Mouse (Mus musculus) MEL (cell line): ENCODE measurements at regions not wholly inside any gene's neighbourhood (a gene's known extent, or its start where the extent isn't known, plus 50 kb on each side); places are given as distances from the start of the nearest gene placed in this dataset.

Experiments used
- DNase-seq: peaks from one replicate; pipeline ENCODE4 v3.0.0; 2011; ENCODE audit warnings: low read depth, low spot score
- H3K27ac ChIP-seq: 2 replicates; pipeline ENCODE4 v1.5.1; 2012; ENCODE audit warnings: low read depth, mild to moderate bottlenecking, control low read depth, low read length, moderate library complexity; ENCODE audit not compliant: control insufficient read depth
- H3K27me3 ChIP-seq, 2 experiments: fragments of 150-350 bp in 1 of 2; sonication (generic) in 1 of 2; 2 replicates each; pipeline ENCODE4 v1.6.1; 2012; ENCODE audit warnings: low read length in 2 of 2, mild to moderate bottlenecking in 2 of 2, improper control_type of control experiment in 1 of 2, moderate library complexity in 1 of 2; ENCODE audit not compliant: insufficient read depth in 2 of 2, control insufficient read depth in 1 of 2
- H3K36me3 ChIP-seq, 2 experiments: 2 replicates each; pipeline ENCODE4 v1.6.1; 2012 to 2014; ENCODE audit warnings: low read length in 2 of 2, improper control_type of control experiment in 1 of 2, inconsistent platforms in 1 of 2, mild to moderate bottlenecking in 1 of 2; ENCODE audit not compliant: insufficient read depth in 2 of 2, control insufficient read depth in 1 of 2
- H3K4me1 ChIP-seq, 2 experiments: fragments of 150-350 bp in 1 of 2; sonication (generic) in 1 of 2; 2 replicates each; pipeline ENCODE4 v1.6.1; 2012; ENCODE audit warnings: low read length in 2 of 2, improper control_type of control experiment in 1 of 2, mild to moderate bottlenecking in 1 of 2; ENCODE audit not compliant: insufficient read depth in 2 of 2, control insufficient read depth in 1 of 2
- H3K4me3 ChIP-seq, 2 experiments: fragments of 150-350 bp in 1 of 2; sonication (generic) in 1 of 2; 2 replicates each; pipeline ENCODE4 v1.5.1; 2012; ENCODE audit warnings: low read depth in 2 of 2, low read length in 2 of 2, mild to moderate bottlenecking in 2 of 2, moderate library complexity in 2 of 2, control low read depth in 1 of 2, improper control_type of control experiment in 1 of 2; ENCODE audit not compliant: control insufficient read depth in 1 of 2, insufficient read depth in 1 of 2
- H3K79me2 ChIP-seq: 2 replicates; pipeline ENCODE4 v1.6.1; 2012; ENCODE audit warnings: mild to moderate bottlenecking, low read length, moderate library complexity; ENCODE audit not compliant: control insufficient read depth, poor library complexity, insufficient read depth
- H3K9ac ChIP-seq: 2 replicates; pipeline ENCODE4 v1.6.1; 2012; ENCODE audit warnings: low read depth, mild to moderate bottlenecking, control low read depth, low read length, moderate library complexity; ENCODE audit not compliant: control insufficient read depth, poor library complexity, severe bottlenecking
- H3K9me3 ChIP-seq: fragments of 150-350 bp; sonication (generic); replicated peaks from 2 replicates; pipeline ENCODE4 v1.6.1; 2012; ENCODE audit warnings: mild to moderate bottlenecking, low read length, improper control_type of control experiment, moderate library complexity; ENCODE audit not compliant: insufficient read depth
- BHLHE40 ChIP-seq: IDR thresholded peaks from 2 replicates; pipeline ENCODE4 v1.6.1; 2012; ENCODE audit warnings: low read depth, mild to moderate bottlenecking, inconsistent platforms, low read length, improper control_type of control experiment, borderline replicate concordance
- CHD1 ChIP-seq: IDR thresholded peaks from 2 replicates; pipeline ENCODE4 v1.6.1; 2012; ENCODE audit warnings: low read depth, mild to moderate bottlenecking, inconsistent platforms, low read length, improper control_type of control experiment
- CTCF ChIP-seq, 3 experiments: IDR thresholded peaks in 2 of 3; conservative IDR thresholded peaks in 1 of 3; 2 replicates each; pipeline ENCODE4 v1.5.1; 2011 to 2012; ENCODE audit warnings: low read length in 3 of 3, low read depth in 2 of 3, mild to moderate bottlenecking in 2 of 3, improper control_type of control experiment in 1 of 3, inconsistent platforms in 1 of 3, mixed read lengths in 1 of 3, moderate library complexity in 1 of 3; ENCODE audit not compliant: control insufficient read depth in 1 of 3, insufficient read depth in 1 of 3, poor library complexity in 1 of 3, severe bottlenecking in 1 of 3
- ETS1 ChIP-seq: IDR thresholded peaks from 2 replicates; pipeline ENCODE4 v1.6.1; 2012; ENCODE audit warnings: low read depth, mild to moderate bottlenecking, inconsistent platforms, low read length, improper control_type of control experiment, moderate library complexity
- HCFC1 ChIP-seq: IDR thresholded peaks from 2 replicates; pipeline ENCODE4 v1.6.1; 2012; ENCODE audit warnings: low read depth, mild to moderate bottlenecking, inconsistent platforms, low read length, improper control_type of control experiment, moderate library complexity
- JUND ChIP-seq: IDR thresholded peaks from 2 replicates; pipeline ENCODE4 v1.6.1; 2011; ENCODE audit warnings: low read depth, mild to moderate bottlenecking, improper control_type of control experiment, low read length
- KAT2A ChIP-seq: conservative IDR thresholded peaks from 2 replicates; pipeline ENCODE4 v1.6.1; 2012; ENCODE audit warnings: low read depth, low read length, improper control_type of control experiment, inconsistent platforms
- MAFK ChIP-seq: IDR thresholded peaks from 2 replicates; pipeline ENCODE4 v1.6.1; 2011; ENCODE audit warnings: low read depth, mild to moderate bottlenecking, low read length, improper control_type of control experiment, borderline replicate concordance
- MAX ChIP-seq: IDR thresholded peaks from 2 replicates; pipeline ENCODE4 v1.6.1; 2011; ENCODE audit warnings: low read length, improper control_type of control experiment
- MAZ ChIP-seq: IDR thresholded peaks from 2 replicates; pipeline ENCODE4 v1.6.1; 2012; ENCODE audit warnings: low read depth, mild to moderate bottlenecking, inconsistent platforms, low read length, improper control_type of control experiment
- MEF2A ChIP-seq: IDR thresholded peaks from 2 replicates; pipeline ENCODE4 v1.6.1; 2014; ENCODE audit warnings: low read depth, mild to moderate bottlenecking, inconsistent platforms, low read length, improper control_type of control experiment; ENCODE audit not compliant: poor library complexity, insufficient replicate concordance, severe bottlenecking; ENCODE audit errors: extremely low read depth
- MYB ChIP-seq: IDR thresholded peaks from 2 replicates; pipeline ENCODE4 v1.6.1; 2011; ENCODE audit warnings: mild to moderate bottlenecking, low read depth, low read length, improper control_type of control experiment
- NRF1 ChIP-seq: IDR thresholded peaks from 2 replicates; pipeline ENCODE4 v1.6.1; 2014; ENCODE audit warnings: low read depth, mild to moderate bottlenecking, inconsistent platforms, low read length, improper control_type of control experiment, moderate library complexity; ENCODE audit not compliant: poor library complexity, insufficient read depth, severe bottlenecking
- POLR2A ChIP-seq, 2 experiments: IDR thresholded peaks; 2 replicates each; pipeline ENCODE4 v1.6.1; 2011 to 2012; ENCODE audit warnings: low read length in 2 of 2, mild to moderate bottlenecking in 2 of 2, control low read depth in 1 of 2, improper control_type of control experiment in 1 of 2, low read depth in 1 of 2, moderate library complexity in 1 of 2; ENCODE audit not compliant: control insufficient read depth in 1 of 2, insufficient read depth in 1 of 2, poor library complexity in 1 of 2
- POLR2AphosphoS2 ChIP-seq: IDR thresholded peaks from 2 replicates; pipeline ENCODE4 v1.6.1; 2011; ENCODE audit warnings: low read length, improper control_type of control experiment
- RAD21 ChIP-seq: IDR thresholded peaks from 2 replicates; pipeline ENCODE4 v1.6.1; 2011; ENCODE audit warnings: mild to moderate bottlenecking, low read depth, low read length, improper control_type of control experiment
- RCOR1 ChIP-seq: IDR thresholded peaks from 2 replicates; pipeline ENCODE4 v1.6.1; 2012; ENCODE audit warnings: low read depth, mild to moderate bottlenecking, inconsistent platforms, low read length, improper control_type of control experiment
- TBP ChIP-seq: IDR thresholded peaks from 2 replicates; pipeline ENCODE4 v1.8.0; 2011; ENCODE audit warnings: low read depth, low read length, improper control_type of control experiment
- USF1 ChIP-seq: IDR thresholded peaks from 2 replicates; pipeline ENCODE4 v1.6.1; 2014; ENCODE audit warnings: low read depth, mild to moderate bottlenecking, inconsistent platforms, low read length, improper control_type of control experiment, moderate library complexity
- ZKSCAN1 ChIP-seq: IDR thresholded peaks from 2 replicates; pipeline ENCODE4 v1.6.1; 2012; ENCODE audit warnings: low read depth, mild to moderate bottlenecking, inconsistent platforms, low read length, improper control_type of control experiment, moderate library complexity
- ZNF384 ChIP-seq: IDR thresholded peaks from 2 replicates; pipeline ENCODE4 v1.6.1; 2012; ENCODE audit warnings: low read depth, mild to moderate bottlenecking, inconsistent platforms, low read length, improper control_type of control experiment

DNA sequence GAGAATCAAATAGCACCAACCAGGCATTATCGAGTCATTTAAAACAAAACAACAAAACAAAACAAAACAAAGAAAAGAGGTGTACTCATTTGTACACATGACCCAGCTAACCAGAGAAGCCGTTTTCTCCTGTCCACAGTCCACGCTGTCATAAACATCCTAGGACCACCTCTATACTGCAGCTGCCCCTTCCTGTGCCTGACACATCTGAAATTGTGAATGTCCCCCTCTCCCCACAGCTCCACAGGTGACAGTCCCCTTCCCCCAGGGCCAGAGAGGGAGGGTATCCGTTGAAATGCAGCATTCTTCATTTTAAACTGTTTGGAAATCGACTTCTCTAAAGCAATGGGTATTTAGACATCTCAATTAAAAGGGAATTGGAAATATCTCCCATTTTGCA lies 265.0 kb upstream of the Sall1 start:
- no peaks in the 10 kb centered on the region for H3K9me3 ChIP-seq
- no peaks in the 10 kb centered on the region for H3K36me3 ChIP-seq
- DNase-seq = no peak
- no peaks in the 10 kb centered on the region for H3K27me3 ChIP-seq
- no peaks in the 10 kb centered on the region for H3K79me2 ChIP-seq
- H3K4me3 ChIP-seq = no peak overlapping the region
- TF ChIP-seq POLR2A (IDR thresholded peaks at IDR 0.05; ENCODE audit: control insufficient read depth in 1 of 2, insufficient read depth in 1 of 2, low read depth in 1 of 2, low read length in 2 of 2, poor library complexity in 1 of 2) = no peak
- no peak overlapping the region for H3K9ac ChIP-seq
- H3K27ac ChIP-seq = no peak overlapping the region
- no peaks in the 10 kb centered on the region for H3K4me1 ChIP-seq

- no peaks in the 10 kb centered on the region for H3K9me3 ChIP-seq
- no peaks in the 10 kb centered on the region for H3K27me3 ChIP-seq
- no peak for TF ChIP-seq USF1
- TF ChIP-seq POLR2A (IDR thresholded peaks at IDR 0.05; ENCODE audit: control insufficient read depth in 1 of 2, insufficient read depth in 1 of 2, low read depth in 1 of 2, low read length in 2 of 2, poor library complexity in 1 of 2) = no peak
- TF ChIP-seq BHLHE40 = no peak
- TF ChIP-seq MAFK = no peak
- no peak for TF ChIP-seq CHD1
- TF ChIP-seq HCFC1 = no peak
- no peak for TF ChIP-seq RCOR1
- TF ChIP-seq MEF2A = no peak
- TF ChIP-seq TBP = no peak
- TF ChIP-seq KAT2A = no peak
- no peak for TF ChIP-seq ZNF384
- no peak for TF ChIP-seq NRF1
- TF ChIP-seq ZKSCAN1 = no peak
- no peak overlapping the region for H3K4me3 ChIP-seq
- no peak for DNase-seq
- H3K27ac ChIP-seq = no peak overlapping the region
- no peaks in the 10 kb centered on the region for H3K79me2 ChIP-seq
- no peaks in the 10 kb centered on the region for H3K4me1 ChIP-seq
- H3K9ac ChIP-seq = no peak overlapping the region
- no peaks in the 10 kb centered on the region for H3K36me3 ChIP-seq
These were observed 264.6 kb upstream of the Sall1 start for GRCm38 (mm10) chr8:89308532-89308931.

DNA sequence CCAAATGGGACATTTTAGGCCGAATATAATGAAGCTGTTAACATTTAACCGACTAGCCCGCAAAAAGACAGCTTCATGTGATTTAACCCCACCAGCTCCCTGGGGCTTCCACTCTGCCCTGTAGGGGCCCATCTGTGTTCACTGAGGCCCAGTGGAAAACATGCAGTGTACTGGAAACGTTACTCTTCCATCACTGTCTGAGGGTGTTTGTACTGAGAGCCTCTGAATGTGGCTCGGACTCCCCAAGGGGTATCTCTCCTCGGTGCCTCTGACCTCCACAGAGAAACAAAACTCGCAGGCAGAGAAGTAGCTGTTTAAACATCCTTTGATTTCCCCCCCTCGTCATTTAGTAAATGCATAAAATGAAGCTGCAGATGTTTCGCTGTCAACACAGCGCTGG lies 263.6 kb upstream of the Sall1 start:
- DNase-seq = no peak

More for the DNA sequence above, 263.6 kb upstream of the Sall1 start:
- Histone ChIP-seq H3K9ac (no peak overlapping the region), H3K9me3 (no peaks in the 10 kb centered on the region), H3K36me3 (no peaks in the 10 kb centered on the region), H3K79me2 (no peaks in the 10 kb centered on the region), H3K4me1 (no peaks in the 10 kb centered on the region), H3K4me3 (no peak overlapping the region), H3K27ac (no peak overlapping the region), H3K27me3 (no peaks in the 10 kb centered on the region)
- TF ChIP-seq ZNF384 (no peak), MAFK (no peak), MYB (no peak), ETS1 (no peak), CTCF (IDR thresholded peaks at IDR 0.05 in 2 of 3, conservative IDR thresholded peaks at IDR 0.05 in 1 of 3; ENCODE audit: control insufficient read depth in 1 of 3, insufficient read depth in 1 of 3, low read depth in 2 of 3, low read length in 3 of 3, poor library complexity in 1 of 3, severe bottlenecking in 1 of 3) (no peak), MAZ (no peak), JUND (no peak), RCOR1 (no peak), RAD21 (no peak), POLR2AphosphoS2 (no peak), MAX (no peak)
